Mouse (Mus musculus) limb, embryonic 15.5 days (tissue): ENCODE results near the gene Pias3. TPM values are rescaled to one million over a fixed set of nuclear protein-coding genes. Genes with fewer than 3 reads are reported as not detected.
"Not testable (repeated sequence)": the region's sequence is repeated elsewhere in the genome, so short reads cannot be mapped to it uniquely, and the experiment has no call there.

Source experiments
- ATAC-seq: fragments of 200-750 bp; cut with Nextera tagmentation; 2 replicates; pipeline ENCODE4 v1.8.0; 2017; ENCODE audit warnings: low read depth, moderate TSS enrichment; ENCODE audit not compliant: insufficient number of reproducible peaks, low FRiP score, low TSS enrichment
- H3K27ac ChIP-seq: fragments of 300-500 bp; sonication (generic); 2 replicates; pipeline ENCODE4 v1.5.1; 2015; ENCODE audit warnings: moderate library complexity, mild to moderate bottlenecking, inconsistent platforms
- H3K27me3 ChIP-seq: fragments of 300-500 bp; sonication (generic); 2 replicates; pipeline ENCODE4 v1.6.1; 2015; ENCODE audit warnings: inconsistent platforms
- H3K36me3 ChIP-seq: fragments of 300-500 bp; sonication (generic); 2 replicates; pipeline ENCODE4 v1.6.1; 2015; ENCODE audit warnings: inconsistent platforms
- H3K4me1 ChIP-seq: fragments of 300-500 bp; sonication (generic); 2 replicates; pipeline ENCODE4 v1.6.1; 2015; ENCODE audit warnings: inconsistent platforms
- H3K4me2 ChIP-seq: fragments of 300-500 bp; sonication (generic); 2 replicates; pipeline ENCODE4 v1.6.1; 2015; ENCODE audit warnings: mild to moderate bottlenecking, inconsistent platforms
- H3K4me3 ChIP-seq: fragments of 300-500 bp; sonication (generic); 2 replicates; pipeline ENCODE4 v1.5.1; 2015; ENCODE audit warnings: mild to moderate bottlenecking, inconsistent platforms
- H3K9ac ChIP-seq: fragments of 300-500 bp; sonication (generic); 2 replicates; pipeline ENCODE4 v1.6.1; 2015; ENCODE audit warnings: inconsistent platforms
- H3K9me3 ChIP-seq: fragments of 300-500 bp; sonication (generic); 2 replicates; pipeline ENCODE4 v1.6.1; 2016; ENCODE audit warnings: inconsistent platforms
- WGBS: fragments of 180-500 bp; shearing (Covaris S2); methylation state at CpG from one replicate; pipeline ENCODE4 v1.1.7; 2015; 5-methylcytosine and 5-hydroxymethylcytosine counted together
- polyA plus RNA-seq: library from polyadenylated mRNA; unstranded; fragments of >200 nt; fragmentation: Nextera tagmentation; extraction: Ambion mirVana; gene quantifications from 2 replicates; pipeline ENCODE4 v1.2.1, GENCODE M21; 2015

Gene Pias3
- polyA plus RNA-seq, 1 experiment from 2014 or later: 65.2 TPM

GRCm38 (mm10) chr3:96673514-96673913 is 22.7 kb upstream of the Pias3 start:
- no peak overlapping the region for H3K9ac ChIP-seq

DNA sequence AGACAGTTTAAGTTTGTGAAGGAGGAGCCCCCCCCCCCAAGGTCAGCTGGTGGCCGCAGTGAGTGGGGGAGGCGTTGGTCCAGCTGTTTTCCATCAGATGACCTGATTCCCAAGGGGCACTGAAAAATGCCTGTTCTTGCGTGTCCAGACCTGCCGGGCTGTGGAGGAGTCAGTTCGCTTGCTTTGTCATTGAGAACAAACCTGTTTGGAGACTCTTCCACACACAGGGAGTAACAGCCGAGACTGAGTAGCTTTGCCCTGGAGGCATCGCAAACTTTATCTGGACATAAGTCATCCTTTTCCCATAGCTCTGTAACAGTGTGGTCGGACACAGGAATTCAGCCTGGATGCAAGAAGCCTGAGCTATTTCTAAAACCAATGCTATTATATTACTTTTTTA is 21.7 kb upstream of the Pias3 start:
- Histone ChIP-seq H3K9me3 (no peaks in the 10 kb centered on the region), H3K9ac (no peak overlapping the region), H3K36me3 (no peaks in the 10 kb centered on the region), H3K4me2 (0 out of 2 replicates have a peak overlapping the region, but pooled peaks have one; percentile 19), H3K27ac (peak overlapping the region; percentile 67), H3K4me1 (peaks cover 22% of the 10 kb centered on the region), H3K27me3 (no peaks in the 10 kb centered on the region), H3K4me3 (no peak overlapping the region)
- 14% methylated on average over 8 of the region's 8 CpGs for WGBS
- ATAC-seq: no peak

More at GRCm38 (mm10) chr3:96673514-96673913, 22.7 kb upstream of the Pias3 start:
- WGBS: 61% methylated on average over 4 of the region's 4 CpGs
- Histone ChIP-seq H3K36me3 (no peaks in the 10 kb centered on the region), H3K9me3 (no peaks in the 10 kb centered on the region), H3K4me3 (no peak overlapping the region), H3K4me1 (peaks cover 19% of the 10 kb centered on the region), H3K27me3 (no peaks in the 10 kb centered on the region), H3K4me2 (no peak overlapping the region), H3K27ac (no peak overlapping the region)
- ATAC-seq: no peak

- H3K27ac ChIP-seq: peak overlapping the region; percentile 67; the same call in 1 of the 2 replicates
- 53% methylated on average over 3 of the region's 3 CpGs for WGBS
- ATAC-seq: no peak
These were observed 21.0 kb upstream of the Pias3 start for GRCm38 (mm10) chr3:96675171-96675570.

DNA sequence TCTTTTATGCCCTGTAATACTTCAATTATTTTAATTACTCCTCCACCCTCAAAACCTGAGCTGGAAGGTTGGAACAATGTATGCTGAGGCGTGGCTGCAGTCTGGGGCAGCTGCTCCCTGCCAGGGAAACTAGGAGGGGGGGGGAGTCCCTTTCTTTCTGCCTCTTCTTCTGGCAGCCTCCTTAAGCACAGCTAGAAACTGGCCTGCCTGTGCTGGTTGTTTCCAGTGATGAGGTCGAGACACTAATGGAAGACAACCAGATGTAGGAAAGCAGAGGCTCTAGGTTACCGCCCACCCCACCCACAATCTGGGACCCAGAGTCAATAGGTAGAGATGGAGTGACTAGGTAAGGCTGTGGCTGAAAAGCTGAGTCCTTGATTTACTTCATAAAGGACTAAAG is 20.5 kb upstream of the Pias3 start:
- Histone ChIP-seq H3K27ac (peak overlapping the region; percentile 67; the same call in 1 of the 2 replicates), H3K27me3 (no peaks in the 10 kb centered on the region), H3K9me3 (no peaks in the 10 kb centered on the region), H3K4me1 (peaks cover 17% of the 10 kb centered on the region), H3K4me2 (no peak overlapping the region), H3K4me3 (no peak overlapping the region), H3K9ac (no peak overlapping the region), H3K36me3 (no peaks in the 10 kb centered on the region)
- no peak for ATAC-seq
- WGBS: 39% methylated on average over 3 of the region's 3 CpGs

More at GRCm38 (mm10) chr3:96675171-96675570, 21.0 kb upstream of the Pias3 start:
- H3K4me2 ChIP-seq: no peak overlapping the region
- H3K9ac ChIP-seq: no peak overlapping the region
- H3K27me3 ChIP-seq: no peaks in the 10 kb centered on the region
- peaks cover 22% of the 10 kb centered on the region for H3K4me1 ChIP-seq
- H3K36me3 ChIP-seq: no peaks in the 10 kb centered on the region
- no peaks in the 10 kb centered on the region for H3K9me3 ChIP-seq
- H3K4me3 ChIP-seq: no peak overlapping the region

DNA sequence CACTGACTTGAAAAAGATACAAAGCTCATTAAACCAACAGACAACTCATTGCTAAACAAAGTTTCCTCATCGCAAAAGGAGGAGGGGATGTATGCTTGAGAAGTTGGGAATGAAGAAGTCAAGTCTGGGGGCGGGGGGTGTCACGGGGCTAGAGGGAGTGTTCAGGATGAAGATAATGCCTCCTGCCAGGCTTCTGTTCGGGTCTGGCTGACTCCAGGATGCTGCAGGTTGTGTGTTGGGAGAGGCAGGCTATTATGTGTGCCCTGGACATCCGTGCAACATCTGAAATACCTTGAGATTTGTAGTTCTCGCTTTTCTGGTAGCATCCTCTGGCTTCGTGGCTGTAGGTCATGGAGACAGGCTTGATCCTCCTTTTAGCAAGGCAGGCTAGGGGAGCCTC is 17.7 kb upstream of the Pias3 start:
- Histone ChIP-seq H3K9ac (no peak overlapping the region), H3K4me1 (peaks cover 14% of the 10 kb centered on the region), H3K9me3 (no peaks in the 10 kb centered on the region), H3K4me2 (no peak overlapping the region), H3K27me3 (no peaks in the 10 kb centered on the region), H3K27ac (no peak overlapping the region), H3K36me3 (no peaks in the 10 kb centered on the region), H3K4me3 (no peak overlapping the region)
- no peak for ATAC-seq
- WGBS: 66% methylated on average over 7 of the region's 7 CpGs

GRCm38 (mm10) chr3:96679159-96679674 is 17.0 kb upstream of the Pias3 start:
- peak; percentile 53; the same call in 1 of the 2 replicates for ATAC-seq
- Histone ChIP-seq H3K36me3 (no peaks in the 10 kb centered on the region), H3K4me1 (peaks cover 14% of the 10 kb centered on the region), H3K4me2 (no peak overlapping the region), H3K4me3 (no peak overlapping the region), H3K9ac (no peak overlapping the region), H3K27ac (no peak overlapping the region), H3K9me3 (no peaks in the 10 kb centered on the region), H3K27me3 (peaks cover 7% of the 10 kb centered on the region)
- 27% methylated on average over 5 of the region's 5 CpGs for WGBS

- WGBS: 27% methylated on average over 12 of the region's 12 CpGs
- no peak overlapping the region for H3K9ac ChIP-seq
- no peaks in the 10 kb centered on the region for H3K36me3 ChIP-seq
- peaks cover 21% of the 10 kb centered on the region; the same call in 1 of the 2 replicates for H3K4me1 ChIP-seq
- H3K27me3 ChIP-seq: peaks cover 10% of the 10 kb centered on the region
- no peaks in the 10 kb centered on the region for H3K9me3 ChIP-seq
- H3K4me2 ChIP-seq: no peak overlapping the region
- ATAC-seq: no peak
- H3K4me3 ChIP-seq: no peak overlapping the region
- H3K27ac ChIP-seq: no peak overlapping the region
These were observed 15.8 kb upstream of the Pias3 start for GRCm38 (mm10) chr3:96680269-96680956.

DNA sequence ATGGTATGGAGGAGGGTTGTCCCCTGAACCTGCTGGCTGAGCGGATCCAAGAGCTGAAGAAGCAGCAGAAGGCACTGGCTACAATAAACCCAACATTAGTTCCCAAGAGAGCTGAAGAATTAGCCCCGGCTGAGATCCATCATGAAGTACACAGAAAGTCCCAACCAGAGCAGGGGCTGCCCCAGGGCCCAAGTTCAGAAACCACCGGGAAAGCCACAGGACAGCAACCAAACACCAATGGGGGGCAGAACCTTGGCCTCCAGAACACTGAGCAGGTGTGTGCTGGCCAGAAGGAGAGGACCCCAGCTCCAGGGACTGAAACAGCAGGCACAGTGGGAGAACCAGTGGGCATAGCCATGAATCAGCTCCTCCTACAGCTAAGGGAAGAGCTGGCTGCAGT is 12.7 kb upstream of the Pias3 start:
- Histone ChIP-seq H3K9ac (no peak overlapping the region), H3K4me3 (no peak overlapping the region), H3K36me3 (no peaks in the 10 kb centered on the region), H3K27me3 (peaks cover 10% of the 10 kb centered on the region), H3K4me1 (peaks cover 17% of the 10 kb centered on the region; the same call in 1 of the 2 replicates), H3K27ac (no peak overlapping the region), H3K9me3 (no peaks in the 10 kb centered on the region), H3K4me2 (no peak overlapping the region)
- 77% methylated on average over 3 of the region's 3 CpGs for WGBS
- no peak for ATAC-seq

GRCm38 (mm10) chr3:96684151-96684821 is 11.9 kb upstream of the Pias3 start:
- no peak overlapping the region for H3K27ac ChIP-seq
- H3K9ac ChIP-seq: peak overlapping the region; percentile 3; the same call in 1 of the 2 replicates
- H3K36me3 ChIP-seq: no peaks in the 10 kb centered on the region
- H3K9me3 ChIP-seq: no peaks in the 10 kb centered on the region
- ATAC-seq: 0 out of 2 replicates have a peak, but pooled peaks have one; percentile 26
- H3K4me2 ChIP-seq: peak overlapping the region; percentile 40
- H3K4me1 ChIP-seq: peaks cover 15% of the 10 kb centered on the region; the same call in 1 of the 2 replicates
- H3K4me3 ChIP-seq: peak overlapping the region; percentile 30
- peaks cover 10% of the 10 kb centered on the region for H3K27me3 ChIP-seq
- 52% methylated on average over 17 of the region's 17 CpGs for WGBS

- WGBS: 29% methylated on average over 28 of the region's 28 CpGs
- no peaks in the 10 kb centered on the region for H3K9me3 ChIP-seq
- H3K4me2 ChIP-seq: peak overlapping the region; percentile 40
- no peaks in the 10 kb centered on the region for H3K36me3 ChIP-seq
- no peak for ATAC-seq
- peak overlapping the region; percentile 30 for H3K4me3 ChIP-seq
- H3K27ac ChIP-seq: no peak overlapping the region
- peaks cover 13% of the 10 kb centered on the region; the same call in 1 of the 2 replicates for H3K4me1 ChIP-seq
- peak overlapping the region; percentile 3; the same call in 1 of the 2 replicates for H3K9ac ChIP-seq
- peaks cover 10% of the 10 kb centered on the region for H3K27me3 ChIP-seq
These were observed 11.4 kb upstream of the Pias3 start for GRCm38 (mm10) chr3:96684822-96685156.

- not testable (repeated sequence) for H3K27ac ChIP-seq, H3K4me3 ChIP-seq, H3K4me2 ChIP-seq, H3K9me3 ChIP-seq, H3K9ac ChIP-seq, ATAC-seq, H3K36me3 ChIP-seq
- H3K27me3 ChIP-seq: peaks cover 10% of the 10 kb centered on the region
- peaks cover 13% of the 10 kb centered on the region; the same call in 1 of the 2 replicates for H3K4me1 ChIP-seq
- WGBS: 91% methylated on average over 5 of the region's 5 CpGs
These were observed 10.1 kb upstream of the Pias3 start for GRCm38 (mm10) chr3:96686057-96686456.

GRCm38 (mm10) chr3:96688854-96689253 is 7.3 kb upstream of the Pias3 start:
- WGBS: 78% methylated on average over 11 of the region's 11 CpGs
- no peaks in the 10 kb centered on the region for H3K36me3 ChIP-seq
- H3K27me3 ChIP-seq: peaks cover 7% of the 10 kb centered on the region
- H3K27ac ChIP-seq: no peak overlapping the region
- H3K9me3 ChIP-seq: no peaks in the 10 kb centered on the region
- H3K9ac ChIP-seq: no peak overlapping the region
- H3K4me3 ChIP-seq: no peak overlapping the region
- H3K4me1 ChIP-seq: peaks cover 13% of the 10 kb centered on the region; the same call in 1 of the 2 replicates
- no peak for ATAC-seq
- H3K4me2 ChIP-seq: no peak overlapping the region
